Mouse (Mus musculus): ENCODE measurements around the gene Flt3.

The Flt3 gene

GRCm38 (mm10) chr5:147410585-147410984 lies 10.3 kb upstream of the Flt3 start:
- no peak for DNase-seq (ENCODE audit: low read depth, low spot score)

DNA sequence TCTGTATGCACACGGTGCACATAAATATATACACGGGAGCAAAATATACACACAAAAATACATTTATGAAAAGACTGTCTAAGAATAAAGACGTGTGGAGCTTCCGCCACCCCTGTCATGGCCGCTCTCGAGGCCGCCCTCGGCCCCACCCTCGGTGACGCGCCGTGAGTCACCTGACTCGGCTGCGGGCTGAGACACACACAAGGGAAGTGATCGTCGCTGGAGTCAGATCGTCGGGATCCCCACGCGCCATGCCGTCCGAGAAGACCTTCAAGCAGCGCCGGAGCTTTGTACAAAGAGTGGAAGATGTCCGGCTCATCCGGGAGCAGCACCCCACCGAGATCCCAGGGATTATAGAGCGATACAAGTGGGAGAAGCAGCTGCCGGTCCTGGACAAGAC lies 8.4 kb upstream of the Flt3 start:
- no peak for DNase-seq (ENCODE audit: low read depth, low spot score)

GRCm38 (mm10) chr5:147406135-147406534 lies 5.8 kb upstream of the Flt3 start:
- DNase-seq (ENCODE audit: low read depth, low spot score): no peak

DNA sequence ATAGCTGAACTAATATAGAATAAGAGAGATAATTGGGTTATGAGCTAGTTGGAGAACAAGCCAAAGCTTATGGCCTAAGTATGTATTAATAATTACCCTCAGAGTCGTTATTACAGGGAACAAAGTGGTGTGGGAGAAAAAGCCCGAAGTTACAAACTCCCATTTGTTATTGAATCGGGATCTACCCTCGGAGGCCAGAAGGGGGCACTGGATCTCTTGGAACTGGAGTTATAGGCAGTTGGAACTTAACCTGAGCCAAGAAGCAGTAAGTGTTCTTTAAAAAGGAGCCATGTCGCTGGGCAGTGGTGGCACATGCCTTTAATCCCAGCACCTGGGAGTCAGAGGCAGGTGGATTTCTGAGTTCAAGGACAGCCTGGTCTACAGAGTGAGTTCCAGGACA lies 2.2 kb upstream of the Flt3 start:
- no peak for DNase-seq (ENCODE audit: low read depth, low spot score)

- DNase-seq (ENCODE audit: low read depth, low spot score): no peak
Measured at GRCm38 (mm10) chr5:147401024-147401423, 735 bp upstream of the Flt3 start.

GRCm38 (mm10) chr5:147400505-147400979 lies 253 bp upstream of the Flt3 start:
- no peak for DNase-seq (ENCODE audit: low read depth, low spot score)

- no peak for DNase-seq (ENCODE audit: low read depth, low spot score)
Measured at GRCm38 (mm10) chr5:147395050-147395449, 5.2 kb downstream of the Flt3 start.

GRCm38 (mm10) chr5:147392667-147393213 lies 7.5 kb downstream of the Flt3 start:
- no peak for DNase-seq (ENCODE audit: low read depth, low spot score)

GRCm38 (mm10) chr5:147390772-147391171 lies 9.5 kb downstream of the Flt3 start:
- no peak for DNase-seq (ENCODE audit: low read depth, low spot score)

GRCm38 (mm10) chr5:147389052-147389451 lies 11.2 kb downstream of the Flt3 start:
- no peak for DNase-seq (ENCODE audit: low read depth, low spot score)

DNA sequence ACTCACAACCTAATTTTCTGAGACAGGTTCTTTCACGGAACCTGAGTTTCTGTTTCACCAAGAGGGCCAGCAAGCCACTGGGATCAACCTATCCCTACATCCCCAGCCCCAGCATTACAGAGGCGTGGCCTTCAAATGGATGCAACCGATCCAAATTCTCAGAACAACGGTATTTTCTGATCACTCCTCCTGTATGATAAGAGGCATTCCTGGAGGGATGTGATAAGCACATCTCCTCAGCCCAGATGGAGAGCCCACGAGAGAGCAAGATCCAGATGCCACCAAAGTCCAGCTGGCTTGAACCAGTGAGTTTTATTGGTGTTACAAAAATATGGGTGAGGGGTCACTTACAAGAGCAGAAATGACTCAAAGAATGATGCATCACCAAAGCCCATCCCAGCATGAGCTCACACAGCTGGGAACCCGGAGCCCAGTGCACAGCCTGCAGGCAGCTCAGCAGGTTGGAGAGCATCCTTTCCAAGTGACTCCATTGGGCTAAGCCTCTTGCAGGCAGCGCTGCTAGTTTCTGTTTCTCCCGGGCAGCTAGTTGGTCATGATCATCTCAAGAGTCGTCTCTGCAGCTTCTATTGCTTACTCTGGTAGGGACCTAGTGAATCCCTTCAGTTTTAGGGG lies 11.8 kb downstream of the Flt3 start:
- DNase-seq (ENCODE audit: low read depth, low spot score): peak; percentile 53

- no peak for DNase-seq (ENCODE audit: low read depth, low spot score)
Measured at GRCm38 (mm10) chr5:147386865-147387264, 13.4 kb downstream of the Flt3 start.

DNA sequence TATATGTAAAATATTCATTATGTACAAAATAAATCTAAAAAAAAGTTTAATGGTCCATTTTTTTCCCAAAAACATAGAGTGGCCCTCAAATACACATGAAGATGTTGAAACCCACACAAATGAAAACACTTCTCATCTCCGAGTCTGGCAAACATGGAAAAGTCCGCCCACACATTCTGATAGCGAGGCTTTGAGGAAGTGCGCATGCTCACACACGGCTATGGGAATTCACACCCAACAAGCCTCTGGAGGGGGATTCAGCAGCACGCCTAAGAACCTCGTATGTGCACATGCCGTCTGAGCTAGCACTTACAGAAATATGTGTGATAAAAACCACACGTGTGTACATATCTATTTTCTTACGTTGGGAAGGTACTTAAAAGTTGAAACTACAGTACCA lies 18.9 kb downstream of the Flt3 start:
- peak; percentile 27 for DNase-seq (ENCODE audit: low read depth, low spot score)

- DNase-seq (ENCODE audit: low read depth, low spot score): no peak
Measured at GRCm38 (mm10) chr5:147379481-147379880, 20.8 kb downstream of the Flt3 start.

DNA sequence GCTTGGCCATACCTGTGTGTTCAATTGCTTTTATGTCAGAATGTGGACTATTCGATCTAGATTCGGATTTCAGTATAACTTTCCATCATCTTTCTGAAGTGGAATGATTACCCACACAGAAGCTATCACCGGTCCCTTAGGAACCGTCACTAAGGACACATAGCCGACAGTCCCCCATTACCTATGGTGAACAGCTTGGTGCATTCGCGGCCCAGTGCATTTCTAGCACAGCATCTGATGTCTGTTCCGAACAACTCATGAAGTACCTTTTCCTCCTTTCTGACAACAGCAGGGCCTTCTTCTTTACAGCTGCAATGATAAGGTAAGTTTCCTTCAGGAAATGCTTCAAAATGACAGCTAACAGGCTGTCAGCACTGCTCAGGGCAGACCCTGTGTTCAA lies 30.0 kb downstream of the Flt3 start:
- DNase-seq (ENCODE audit: low read depth, low spot score): no peak

DNA sequence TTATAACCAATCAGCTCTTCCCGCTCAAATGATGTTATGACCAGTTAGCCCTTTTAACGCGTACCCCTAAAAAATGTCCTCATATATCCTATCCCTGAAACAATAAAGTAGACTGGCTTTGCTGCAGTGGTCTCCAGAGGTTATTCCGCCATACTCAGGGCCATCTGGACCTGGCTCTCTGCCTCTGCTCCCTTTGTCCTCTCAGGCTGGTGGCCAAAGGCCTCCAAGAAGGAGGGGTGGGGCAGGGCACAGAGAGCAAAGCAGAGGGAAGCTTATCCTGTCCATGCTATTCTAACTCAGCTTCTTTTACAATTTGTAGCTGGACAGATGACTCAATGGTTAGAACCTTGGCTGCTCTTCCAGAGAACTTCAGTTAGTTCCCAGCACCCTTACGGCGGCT lies 32.1 kb downstream of the Flt3 start:
- DNase-seq (ENCODE audit: low read depth, low spot score): no peak

- DNase-seq (ENCODE audit: low read depth, low spot score): no peak
Measured at GRCm38 (mm10) chr5:147365995-147366765, 34.1 kb downstream of the Flt3 start.

DNA sequence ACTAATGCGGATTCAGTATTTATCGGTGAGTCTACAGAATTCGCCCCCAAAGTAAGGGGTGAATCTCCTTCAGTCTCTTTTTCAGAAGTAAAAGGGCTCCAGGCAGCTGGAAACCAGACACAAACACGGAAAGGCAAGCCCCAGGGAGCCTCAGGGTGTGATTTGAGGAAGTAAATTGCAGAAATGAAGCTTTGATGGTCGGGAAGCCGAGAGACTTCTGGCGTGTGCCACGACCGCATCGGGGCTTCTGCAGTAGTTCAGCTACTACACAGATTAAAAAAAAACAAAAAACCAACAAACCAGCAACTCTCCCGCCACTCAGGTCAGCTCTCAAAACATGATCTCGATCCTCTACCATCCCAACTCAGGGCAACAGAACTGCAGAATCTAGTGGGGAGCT lies 37.2 kb downstream of the Flt3 start:
- DNase-seq (ENCODE audit: low read depth, low spot score): no peak

DNA sequence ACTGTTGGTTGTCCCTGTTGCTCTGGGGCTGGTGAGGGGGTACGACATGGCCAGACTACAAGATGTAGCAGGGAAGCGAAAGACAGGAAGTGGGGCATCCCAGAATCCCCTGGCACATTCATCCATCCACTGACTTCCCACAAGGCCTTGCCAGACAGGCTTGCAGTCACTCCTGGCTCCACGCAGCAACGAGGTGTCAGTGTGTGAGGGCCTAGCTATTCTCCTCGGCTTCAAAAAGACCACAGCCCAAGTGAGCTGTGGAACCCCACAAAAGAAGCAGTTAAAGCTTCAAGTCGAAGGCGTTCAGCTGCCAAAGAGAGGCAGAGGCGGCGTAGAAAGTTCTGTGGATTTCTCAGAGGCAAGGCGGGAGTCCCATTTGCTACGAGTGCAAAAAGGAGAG lies 41.8 kb downstream of the Flt3 start:
- DNase-seq (ENCODE audit: low read depth, low spot score): no peak

GRCm38 (mm10) chr5:147357536-147357935 lies 42.8 kb downstream of the Flt3 start:
- peak; percentile 32 for DNase-seq (ENCODE audit: low read depth, low spot score)

GRCm38 (mm10) chr5:147356260-147357055 lies 43.8 kb downstream of the Flt3 start:
- DNase-seq (ENCODE audit: low read depth, low spot score): no peak

- no peak for DNase-seq (ENCODE audit: low read depth, low spot score)
Measured at GRCm38 (mm10) chr5:147355788-147356187, 44.5 kb downstream of the Flt3 start.
